Mouse (Mus musculus) embryonic fibroblast, embryonic 13.5 days (primary cell): ENCODE data around the gene Spsb2.
A peak's percentile ranks its signal among the peaks of the same experiment; 100 is the strongest.

Experiments
- CTCF ChIP-seq: IDR thresholded peaks from 2 replicates; pipeline ENCODE4 v1.5.1; 2011; ENCODE audit warnings: mild to moderate bottlenecking, control low read depth, low read length, moderate library complexity, borderline replicate concordance; ENCODE audit not compliant: insufficient read depth
- POLR2A ChIP-seq: IDR thresholded peaks from 2 replicates; pipeline ENCODE4 v1.6.1; 2011; ENCODE audit warnings: low read depth, mild to moderate bottlenecking, control low read depth, low read length, moderate library complexity

DNA sequence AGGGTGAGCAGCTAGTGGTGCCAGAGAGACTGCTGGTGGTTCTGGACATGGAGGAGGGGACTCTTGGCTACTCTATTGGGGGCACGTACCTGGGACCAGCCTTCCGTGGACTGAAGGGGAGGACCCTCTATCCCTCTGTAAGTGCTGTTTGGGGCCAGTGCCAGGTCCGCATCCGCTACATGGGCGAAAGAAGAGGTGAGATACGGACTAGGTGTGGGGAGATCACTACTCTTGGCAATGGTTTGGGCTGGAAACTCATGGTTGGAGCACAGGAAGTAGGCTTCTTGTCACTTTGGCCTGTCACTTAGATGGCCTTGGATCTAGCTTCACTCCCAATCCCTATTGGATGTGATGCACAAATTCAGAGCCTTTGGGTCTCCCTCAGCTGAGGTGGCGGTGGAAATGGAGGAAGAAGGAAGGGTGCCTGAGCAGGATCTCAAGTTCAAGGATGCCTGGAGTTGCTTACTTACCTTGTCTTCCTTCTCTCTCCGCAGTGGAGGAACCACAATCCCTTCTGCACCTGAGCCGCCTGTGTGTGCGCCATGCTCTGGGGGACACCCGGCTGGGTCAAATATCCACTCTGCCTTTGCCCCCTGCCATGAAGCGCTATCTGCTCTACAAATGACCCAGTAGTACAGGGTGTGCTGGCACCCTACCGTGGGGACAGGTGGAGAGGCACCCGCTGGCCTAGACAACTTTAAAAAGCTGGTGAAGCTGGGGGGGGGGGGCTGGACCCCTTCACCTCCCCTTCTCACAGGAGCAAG lies 1.5 kb downstream of the Spsb2 start:
- TF ChIP-seq CTCF (no peak), POLR2A (peak; percentile 55; the same call in 1 of the 2 replicates)
